Mouse (Mus musculus) lung, postnatal 0 days (tissue): ENCODE results near the gene Gm10392. TPM values are rescaled to one million over a fixed set of nuclear protein-coding genes. Genes with fewer than 3 reads are reported as not detected.
A peak's percentile ranks its signal among the peaks of the same experiment; 100 is the strongest.

Experiments used
- ATAC-seq: fragments of 200-750 bp; cut with Nextera tagmentation; 2 replicates; pipeline ENCODE4 v1.8.0; 2017; ENCODE audit warnings: moderate library complexity
- DNase-seq: peaks from one replicate; pipeline ENCODE4 v3.0.0-alpha.2; 2016; ENCODE audit warnings: low spot score
- H3K27ac ChIP-seq: fragments of 300-500 bp; sonication (generic); 2 replicates; pipeline ENCODE4 v1.5.1; 2014; ENCODE audit warnings: antibody characterized with exemption, mild to moderate bottlenecking, low read length, mixed read lengths
- H3K27me3 ChIP-seq: fragments of 300-500 bp; sonication (generic); replicated peaks from 2 replicates; pipeline ENCODE4 v1.6.1; 2014; ENCODE audit warnings: low read length, mixed read lengths; ENCODE audit not compliant: insufficient read depth
- H3K36me3 ChIP-seq: fragments of 300-500 bp; sonication (generic); 2 replicates; pipeline ENCODE4 v1.6.1; 2014; ENCODE audit warnings: low read length, mixed read lengths; ENCODE audit not compliant: insufficient read depth
- H3K4me1 ChIP-seq: fragments of 300-500 bp; sonication (generic); 2 replicates; pipeline ENCODE4 v1.6.1; 2014; ENCODE audit warnings: antibody characterized with exemption, low read depth, low read length, mixed read lengths; ENCODE audit not compliant: insufficient read depth
- H3K4me2 ChIP-seq: fragments of 300-500 bp; sonication (generic); replicated peaks from 2 replicates; pipeline ENCODE4 v1.6.1; 2014; ENCODE audit warnings: low read depth, mild to moderate bottlenecking, low read length, moderate library complexity, mixed read lengths
- H3K4me3 ChIP-seq: fragments of 300-500 bp; sonication (generic); 2 replicates; pipeline ENCODE4 v1.5.1; 2014; ENCODE audit warnings: low read depth, low read length
- H3K9ac ChIP-seq: fragments of 300-500 bp; sonication (generic); replicated peaks from 2 replicates; pipeline ENCODE4 v1.6.1; 2014; ENCODE audit warnings: low read depth, mild to moderate bottlenecking
- H3K9me3 ChIP-seq: fragments of 300-500 bp; sonication (generic); 2 replicates; pipeline ENCODE4 v1.6.1; 2016; ENCODE audit warnings: low read length, mixed read lengths
- CTCF ChIP-seq: IDR thresholded peaks from 2 replicates; pipeline ENCODE4 v1.5.1; 2016; ENCODE audit warnings: antibody characterized with exemption, mild to moderate bottlenecking
- EP300 ChIP-seq: IDR thresholded peaks from 2 replicates; pipeline ENCODE4 v1.6.1; 2016; ENCODE audit warnings: antibody characterized with exemption, mild to moderate bottlenecking, control low read depth
- WGBS: fragments of 180-500 bp; shearing (Covaris S2); extraction: QIAGEN DNeasy Blood & Tissue Kit; methylation state at CpG from one replicate; pipeline ENCODE4 v1.1.7; 2014; 5-methylcytosine and 5-hydroxymethylcytosine counted together
- polyA plus RNA-seq: library from polyadenylated mRNA; unstranded; fragments of >200 nt; fragmentation: Nextera tagmentation; extraction: Ambion mirVana; gene quantifications from 2 replicates; pipeline ENCODE4 v1.2.1, GENCODE M21; 2015

Gm10392 gene
- polyA plus RNA-seq, 1 experiment from 2014 or later, result 0.07 TPM

DNA sequence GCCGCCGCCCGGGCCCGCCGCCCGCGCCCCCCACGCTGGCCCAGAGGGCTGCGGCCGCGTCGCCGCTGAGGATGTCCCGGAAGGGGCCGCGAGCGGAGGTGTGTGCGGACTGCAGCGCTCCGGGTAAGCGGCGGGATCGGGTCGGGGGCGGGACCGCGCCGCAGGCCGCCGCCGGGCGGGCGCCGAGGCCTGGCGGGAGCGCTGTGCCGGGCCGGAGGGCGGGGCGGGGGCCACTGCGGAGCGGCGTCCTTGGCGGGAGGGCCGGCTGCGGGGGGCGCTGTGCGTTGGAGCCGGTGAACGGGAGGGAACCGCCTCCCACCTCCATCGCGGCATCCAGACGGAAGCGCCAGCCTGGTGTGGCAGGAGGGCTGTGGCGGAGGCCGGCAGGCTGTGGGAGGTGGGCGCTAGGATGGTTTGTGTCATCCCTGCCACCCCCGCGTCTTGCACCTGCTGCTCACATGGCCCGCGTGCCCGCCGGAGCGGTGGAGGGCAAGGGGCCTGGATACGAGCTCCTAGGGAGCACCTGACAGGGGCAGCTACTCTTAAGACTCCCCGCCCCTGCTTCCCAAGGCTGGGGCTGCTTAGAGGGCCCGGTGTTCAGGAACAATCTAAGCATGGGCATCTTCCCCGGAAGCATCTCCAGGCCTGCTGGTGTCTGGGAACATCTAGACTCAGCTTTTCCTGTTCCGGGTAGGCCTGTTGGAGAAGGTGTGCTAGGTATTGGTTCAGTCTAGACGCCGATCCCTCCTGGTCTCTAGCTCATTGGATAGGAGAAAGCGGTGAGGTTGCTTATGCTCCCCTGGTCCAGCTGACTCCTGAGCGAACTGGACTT, 25.3 kb downstream of the Gm10392 start, which contains the start of gene Git1:
TSS of gene Git1 (plus strand) at position 51 of the 832 bp plus-strand sequence.
- peak within 1 kb of the TSS; percentile 84 for H3K4me3 ChIP-seq
- no peaks in the 10 kb centered on the region for H3K27me3 ChIP-seq
- no peaks in the 10 kb centered on the region for H3K9me3 ChIP-seq
- no peaks in the 10 kb centered on the region for H3K36me3 ChIP-seq
- ATAC-seq (0 out of 2 replicates have a peak, but pooled peaks have one; percentile 0), DNase-seq (peak; percentile 48)
- peak within 1 kb of the TSS; percentile 85 for H3K4me2 ChIP-seq
- TF ChIP-seq CTCF (0 out of 2 replicates have a peak, but pooled peaks have one; percentile 22), EP300 (no peak)
- peaks cover 44% of the 10 kb centered on the region for H3K4me1 ChIP-seq
- peak within 1 kb of the TSS; percentile 91 for H3K27ac ChIP-seq
- WGBS, result 2% methylated on average over 40 of the region's 74 CpGs
- peak within 1 kb of the TSS; percentile 74 for H3K9ac ChIP-seq

DNA sequence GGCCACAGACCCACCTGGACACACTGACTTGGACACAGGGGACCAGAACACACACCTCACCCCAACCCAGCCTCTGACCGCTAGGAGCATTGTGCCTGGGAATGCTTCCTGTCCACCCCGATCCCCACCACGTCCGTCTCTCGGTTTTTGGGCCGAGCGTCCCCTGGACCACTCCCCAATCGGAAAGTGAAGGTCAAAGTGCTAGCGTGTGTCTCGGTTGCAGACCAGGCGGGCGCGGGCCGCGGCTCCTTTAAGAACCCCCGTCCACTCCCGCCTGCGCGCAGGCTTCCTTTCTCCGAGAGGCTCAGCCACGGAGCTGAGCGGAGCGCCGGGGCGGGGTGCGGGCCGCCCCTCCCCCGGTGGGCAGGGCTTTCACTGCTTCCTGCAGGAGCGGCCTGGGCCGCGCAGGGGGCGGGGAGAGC, 26.1 kb downstream of the Gm10392 start:
- peak; percentile 69 for ATAC-seq
- peak; percentile 97 for DNase-seq
- Histone ChIP-seq H3K9me3 (no peaks in the 10 kb centered on the region), H3K4me1 (peaks cover 42% of the 10 kb centered on the region), H3K4me2 (peak overlapping the region; percentile 85), H3K9ac (peak overlapping the region; percentile 74), H3K27me3 (no peaks in the 10 kb centered on the region), H3K4me3 (peak overlapping the region; percentile 51), H3K27ac (peak overlapping the region; percentile 91), H3K36me3 (no peaks in the 10 kb centered on the region)
- 0% methylated on average over 20 of the region's 32 CpGs for WGBS
- no peak for TF ChIP-seq EP300
- TF ChIP-seq CTCF, result peak; percentile 41

DNA sequence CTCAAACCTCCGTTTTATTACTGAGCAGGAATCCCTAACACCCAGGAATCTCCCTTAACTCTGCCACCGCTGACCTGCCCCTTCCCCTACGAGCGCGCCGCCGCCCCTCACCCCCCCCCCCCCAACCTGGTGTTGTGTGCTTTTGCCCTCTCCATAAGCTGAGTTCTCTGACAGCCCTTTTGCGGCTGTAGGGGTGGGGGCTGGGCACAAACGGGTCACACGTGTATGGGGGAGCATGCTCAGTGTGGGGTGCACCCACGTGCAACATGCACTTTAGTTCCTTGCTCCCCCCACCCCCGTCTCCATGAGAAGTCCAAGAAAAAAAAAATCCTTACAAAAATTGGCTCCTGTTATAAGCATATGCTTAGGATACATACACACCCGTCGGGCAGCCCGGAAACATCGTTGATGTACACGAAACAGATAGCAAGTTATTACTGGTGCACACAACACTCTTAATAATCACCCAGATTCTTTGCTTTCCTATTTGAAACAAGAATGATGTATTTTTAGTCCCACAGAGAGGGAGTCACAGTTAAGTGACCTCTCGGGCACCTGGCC, 26.6 kb downstream of the Gm10392 start:
- ATAC-seq, result no peak
- peaks cover 42% of the 10 kb centered on the region for H3K4me1 ChIP-seq
- H3K9me3 ChIP-seq, result no peaks in the 10 kb centered on the region
- no peak for DNase-seq
- peak overlapping the region; percentile 85 for H3K4me2 ChIP-seq
- no peaks in the 10 kb centered on the region for H3K36me3 ChIP-seq
- peak overlapping the region; percentile 51 for H3K4me3 ChIP-seq
- 1% methylated on average over 15 of the region's 18 CpGs for WGBS
- H3K9ac ChIP-seq, result peak overlapping the region; percentile 74; the same call in 1 of the 2 replicates
- no peaks in the 10 kb centered on the region for H3K27me3 ChIP-seq
- TF ChIP-seq CTCF (no peak), EP300 (no peak)
- peak overlapping the region; percentile 91 for H3K27ac ChIP-seq

DNA sequence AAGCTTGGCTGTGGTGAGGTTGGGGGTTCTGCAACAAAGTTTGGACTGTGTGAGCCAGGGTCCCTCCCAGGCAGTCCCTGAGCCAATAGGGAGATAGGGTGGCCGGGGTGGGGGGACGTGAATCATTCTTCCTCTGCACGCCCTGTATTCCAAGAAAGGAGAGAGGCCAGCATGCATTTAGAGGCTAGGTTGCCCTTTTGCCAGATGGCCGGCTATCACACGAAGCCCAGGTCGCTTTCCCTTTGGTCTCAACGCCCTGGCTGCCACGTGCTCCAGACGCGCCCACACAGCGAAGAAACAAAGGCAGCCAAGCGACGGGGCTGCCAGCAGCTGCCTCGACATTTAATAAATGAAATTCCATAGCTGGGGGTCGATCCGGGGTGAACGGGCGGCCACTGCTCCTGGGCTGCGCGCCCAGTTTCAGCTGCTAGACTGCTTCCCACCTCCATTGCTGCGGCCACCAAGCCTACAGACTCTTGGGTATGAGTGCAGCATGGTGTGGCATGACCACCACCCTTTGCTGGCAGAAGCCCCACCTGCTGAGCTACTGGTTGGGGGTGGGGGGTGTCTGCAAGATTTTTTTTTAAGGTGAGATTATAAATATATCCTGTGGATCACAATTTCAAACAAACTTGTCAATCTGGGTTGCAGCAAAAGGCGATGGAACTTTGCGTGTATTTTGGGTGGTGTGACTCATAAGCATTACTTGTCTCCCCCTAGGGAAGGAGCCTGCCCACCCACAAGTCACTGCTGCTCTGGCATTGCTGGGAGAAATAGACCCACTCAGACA, 27.3 kb downstream of the Gm10392 start:
- Histone ChIP-seq H3K27ac (peak overlapping the region; percentile 91), H3K4me2 (peak overlapping the region; percentile 85), H3K36me3 (no peaks in the 10 kb centered on the region), H3K4me3 (peak overlapping the region; percentile 51), H3K9me3 (no peaks in the 10 kb centered on the region), H3K27me3 (no peaks in the 10 kb centered on the region), H3K4me1 (peaks cover 36% of the 10 kb centered on the region), H3K9ac (no peak overlapping the region)
- TF ChIP-seq EP300 (peak; percentile 13; the same call in 1 of the 2 replicates), CTCF (no peak)
- ATAC-seq (peak; percentile 68), DNase-seq (peak; percentile 87)
- 2% methylated on average over 23 of the region's 23 CpGs for WGBS

DNA sequence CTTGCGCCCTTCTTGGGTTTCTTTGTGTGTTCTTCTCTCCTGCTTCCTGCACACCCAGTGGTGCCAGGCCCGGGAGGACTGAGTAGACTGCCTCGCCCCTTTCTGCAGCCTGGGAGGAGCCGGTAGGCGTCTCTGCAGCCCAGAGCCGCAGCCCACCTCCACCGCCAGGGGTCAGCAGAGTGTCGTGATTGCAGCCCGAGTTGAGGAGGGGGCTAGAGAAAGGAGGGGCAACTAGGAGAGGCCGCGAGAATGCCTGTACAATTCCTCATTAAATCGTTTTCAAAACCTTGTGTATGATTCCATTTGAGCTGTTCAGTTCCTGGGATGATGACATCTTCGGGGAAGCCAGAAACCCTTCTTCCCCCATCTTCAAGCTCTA, 27.9 kb downstream of the Gm10392 start:
- Histone ChIP-seq H3K36me3 (no peaks in the 10 kb centered on the region), H3K4me2 (peak overlapping the region; percentile 85), H3K27me3 (no peaks in the 10 kb centered on the region), H3K4me3 (peak overlapping the region; percentile 31), H3K27ac (peak overlapping the region; percentile 91), H3K9ac (no peak overlapping the region), H3K9me3 (no peaks in the 10 kb centered on the region), H3K4me1 (peaks cover 36% of the 10 kb centered on the region)
- WGBS, result under 1% methylated on average over 13 of the region's 13 CpGs
- TF ChIP-seq CTCF, result peak; percentile 99
- no peak for TF ChIP-seq EP300
- peak; percentile 71 for ATAC-seq
- peak; percentile 95 for DNase-seq

DNA sequence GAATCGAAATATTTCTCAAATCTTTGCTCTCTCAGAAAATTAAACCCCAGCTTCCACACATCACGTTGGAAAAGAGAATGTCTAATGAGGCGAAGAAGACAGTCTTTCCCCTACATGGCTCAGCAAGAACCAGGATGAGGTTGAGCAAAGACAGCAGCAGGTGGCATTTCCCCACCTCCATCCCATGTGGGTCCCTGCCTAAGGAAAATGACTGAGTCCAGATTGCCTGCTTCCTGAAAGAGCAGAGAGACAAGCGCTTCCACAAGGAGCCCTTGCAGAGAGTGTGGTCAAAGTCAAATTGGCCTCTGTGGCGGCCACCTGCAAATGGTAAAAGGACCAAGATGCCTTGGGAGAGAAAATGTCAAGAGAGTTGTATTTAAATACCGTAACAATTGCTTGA, 28.5 kb downstream of the Gm10392 start:
- Histone ChIP-seq H3K4me1 (peaks cover 30% of the 10 kb centered on the region), H3K27me3 (no peaks in the 10 kb centered on the region), H3K36me3 (no peaks in the 10 kb centered on the region), H3K4me3 (no peak overlapping the region), H3K4me2 (no peak overlapping the region), H3K9ac (no peak overlapping the region), H3K27ac (peak overlapping the region; percentile 32; the same call in 1 of the 2 replicates), H3K9me3 (no peaks in the 10 kb centered on the region)
- DNase-seq (no peak), ATAC-seq (no peak)
- 71% methylated on average over 6 of the region's 6 CpGs for WGBS
- TF ChIP-seq CTCF, result no peak
- TF ChIP-seq EP300, result no peak
